Mouse (Mus musculus): Measurements from ENCODE around the gene Saal1. TPM values are rescaled to one million over a fixed set of nuclear protein-coding genes. Genes with fewer than 3 reads are reported as not detected.
A peak's percentile ranks its signal among the peaks of the same experiment; 100 is the strongest.
"Not testable (repeated sequence)": the region's sequence is repeated elsewhere in the genome, so short reads cannot be mapped to it uniquely, and the experiment has no call there.

Gene Saal1
- polyA plus RNA-seq, 1 experiment from 2014 or later = 32.7 TPM

DNA sequence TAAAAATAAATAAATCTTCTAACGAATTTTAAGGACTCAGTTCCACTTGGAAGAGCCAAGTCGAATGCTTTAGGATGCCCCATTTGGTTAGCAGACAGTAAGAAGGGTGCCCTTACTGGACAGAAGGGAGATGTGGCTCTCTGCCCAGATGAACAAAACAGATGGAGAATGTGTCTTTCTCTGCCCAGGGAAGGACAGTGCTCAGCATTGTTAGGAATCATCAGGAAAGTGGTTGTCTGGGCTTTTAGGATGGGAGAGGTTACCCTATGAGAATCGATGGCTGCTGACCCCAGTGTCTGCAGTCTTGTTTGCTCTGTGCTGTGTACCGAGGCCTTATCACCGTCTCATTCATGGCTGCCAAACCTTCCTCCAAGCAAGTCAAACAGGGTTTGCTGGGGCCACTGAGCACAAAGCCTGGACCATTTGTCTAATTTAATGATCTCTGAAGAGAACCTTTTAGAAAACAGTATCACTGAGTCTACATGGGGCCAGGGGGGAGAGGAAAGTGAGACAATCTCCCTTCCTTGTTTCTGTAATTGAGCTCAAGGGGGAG lies 33.6 kb downstream of the Saal1 start:
- no peaks in the 10 kb centered on the region for H3K9me3 ChIP-seq (ENCODE audit: control insufficient read depth, low read length)
- H3K36me3 ChIP-seq (ENCODE audit: control insufficient read depth, insufficient read depth, low read length) = no peaks in the 10 kb centered on the region
- WGBS = 62% methylated on average over 5 of the region's 5 CpGs
- H3K27ac ChIP-seq (ENCODE audit: low read depth, low read length) = no peak overlapping the region
- no peak overlapping the region for H3K4me3 ChIP-seq (ENCODE audit: low read depth, low read length)
- H3K4me1 ChIP-seq (replicated peaks; ENCODE audit: control insufficient read depth, insufficient read depth, low read length) = no peaks in the 10 kb centered on the region
- H3K9ac ChIP-seq (ENCODE audit: low read depth, low read length) = no peak overlapping the region
- H3K27me3 ChIP-seq (replicated peaks; ENCODE audit: control insufficient read depth, insufficient read depth, low read length) = no peaks in the 10 kb centered on the region; the same call in 1 of the 2 replicates
- ATAC-seq (replicated peaks; ENCODE audit: low FRiP score) (no peak), DNase-seq (ENCODE audit: low spot score) (no peak)
- H3K4me2 ChIP-seq = no peak overlapping the region

DNA sequence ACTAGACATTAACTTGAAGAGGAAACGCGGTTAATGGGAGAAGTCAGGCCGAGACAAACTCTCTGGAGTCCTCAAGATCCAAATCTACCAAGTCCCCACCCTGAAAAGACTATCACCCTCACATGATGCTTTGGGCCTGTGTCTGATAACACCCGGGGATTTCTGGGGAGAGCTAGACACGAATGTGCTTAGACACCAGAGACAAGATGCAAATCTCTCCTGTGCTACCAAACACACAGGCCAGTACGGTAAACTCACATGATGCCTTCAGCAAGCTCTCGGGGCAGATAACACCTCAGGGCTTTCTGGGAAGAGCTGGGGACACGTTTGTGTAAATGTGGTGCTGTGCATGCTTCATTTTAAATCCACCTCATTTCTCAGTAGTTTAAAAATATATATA lies 34.6 kb downstream of the Saal1 start:
- ATAC-seq (replicated peaks; ENCODE audit: low FRiP score) = no peak
- no peaks in the 10 kb centered on the region for H3K9me3 ChIP-seq (ENCODE audit: control insufficient read depth, low read length)
- DNase-seq (ENCODE audit: low spot score) = no peak
- no peaks in the 10 kb centered on the region; the same call in 1 of the 2 replicates for H3K27me3 ChIP-seq (replicated peaks; ENCODE audit: control insufficient read depth, insufficient read depth, low read length)
- no peak overlapping the region for H3K4me3 ChIP-seq (ENCODE audit: low read depth, low read length)
- no peak overlapping the region for H3K9ac ChIP-seq (ENCODE audit: low read depth, low read length)
- H3K36me3 ChIP-seq (ENCODE audit: control insufficient read depth, insufficient read depth, low read length) = no peaks in the 10 kb centered on the region
- 56% methylated on average over 8 of the region's 8 CpGs for WGBS
- H3K4me2 ChIP-seq = no peak overlapping the region
- no peak overlapping the region for H3K27ac ChIP-seq (ENCODE audit: low read depth, low read length)
- H3K4me1 ChIP-seq (replicated peaks; ENCODE audit: control insufficient read depth, insufficient read depth, low read length) = no peaks in the 10 kb centered on the region

DNA sequence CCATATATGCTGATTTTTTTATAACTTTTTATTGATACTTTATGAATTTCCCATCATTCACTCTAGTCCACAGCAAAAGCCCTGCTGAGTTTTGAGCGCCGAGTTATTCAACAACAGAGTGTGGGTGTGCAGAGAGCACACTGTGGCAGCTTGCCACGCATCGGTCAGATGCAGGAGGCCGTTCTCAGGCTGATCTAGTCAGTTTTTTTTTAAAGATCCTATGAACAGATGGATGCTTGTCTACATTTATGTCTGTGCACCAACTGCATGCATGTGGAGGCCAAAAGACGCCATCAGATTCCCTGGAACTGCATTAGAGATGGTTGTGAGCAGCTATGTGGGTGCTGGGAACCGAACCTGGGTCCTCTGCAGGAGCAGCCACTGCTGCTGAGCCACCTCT lies 35.4 kb downstream of the Saal1 start:
- 90% methylated on average over 7 of the region's 7 CpGs for WGBS
- no peak overlapping the region for H3K4me3 ChIP-seq (ENCODE audit: low read depth, low read length)
- H3K27ac ChIP-seq (ENCODE audit: low read depth, low read length) = no peak overlapping the region

DNA sequence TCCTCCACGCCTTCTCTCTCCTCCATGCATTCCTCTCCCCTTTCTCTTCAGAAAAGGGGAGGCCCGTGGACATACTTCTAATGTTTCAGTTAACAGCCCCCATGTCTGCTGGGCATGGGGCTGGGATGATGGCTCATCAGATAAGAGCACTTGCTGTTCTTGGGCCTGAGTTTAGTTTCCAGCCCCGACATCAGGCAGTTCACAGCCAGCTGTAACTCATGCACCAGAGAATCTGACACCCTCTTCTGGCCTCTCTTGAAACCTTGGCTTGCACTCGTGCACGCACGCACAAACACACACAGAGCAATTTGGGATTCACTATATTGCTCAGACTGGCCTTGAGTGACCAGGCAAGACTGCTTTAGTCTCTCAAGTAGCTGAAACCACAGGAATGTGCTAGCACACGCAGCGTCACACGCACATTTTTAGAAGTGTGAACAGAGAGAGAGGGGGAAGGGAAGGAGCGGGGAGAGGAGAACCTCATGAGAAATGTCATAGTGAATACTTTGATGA lies 38.3 kb downstream of the Saal1 start, which contains the start of gene Tph1:
TSS of gene Tph1 (minus strand) at position 378 of the 513 bp plus-strand sequence.
- Histone ChIP-seq H3K27me3 (replicated peaks; ENCODE audit: control insufficient read depth, insufficient read depth, low read length) (peaks cover 9% of the 10 kb centered on the region), H3K4me1 (replicated peaks; ENCODE audit: control insufficient read depth, insufficient read depth, low read length) (no peaks in the 10 kb centered on the region; the same call in 1 of the 2 replicates), H3K27ac (ENCODE audit: low read depth, low read length) (no peak within 1 kb of the TSS), H3K9ac (ENCODE audit: low read depth, low read length) (no peak within 1 kb of the TSS), H3K9me3 (ENCODE audit: control insufficient read depth, low read length) (no peaks in the 10 kb centered on the region), H3K36me3 (ENCODE audit: control insufficient read depth, insufficient read depth, low read length) (no peaks in the 10 kb centered on the region), H3K4me3 (ENCODE audit: low read depth, low read length) (no peak within 1 kb of the TSS), H3K4me2 (no peak within 1 kb of the TSS)
- DNase-seq (ENCODE audit: low spot score) (no peak), ATAC-seq (replicated peaks; ENCODE audit: low FRiP score) (no peak)
- 47% methylated on average over 10 of the region's 10 CpGs for WGBS

More for the DNA sequence above, 35.4 kb downstream of the Saal1 start:
- no peak for ATAC-seq (replicated peaks; ENCODE audit: low FRiP score)
- H3K27me3 ChIP-seq (replicated peaks; ENCODE audit: control insufficient read depth, insufficient read depth, low read length) = no peaks in the 10 kb centered on the region; the same call in 1 of the 2 replicates
- no peak overlapping the region for H3K9ac ChIP-seq (ENCODE audit: low read depth, low read length)
- no peak for DNase-seq (ENCODE audit: low spot score)
- H3K36me3 ChIP-seq (ENCODE audit: control insufficient read depth, insufficient read depth, low read length) = no peaks in the 10 kb centered on the region
- H3K9me3 ChIP-seq (ENCODE audit: control insufficient read depth, low read length) = no peaks in the 10 kb centered on the region
- H3K4me1 ChIP-seq (replicated peaks; ENCODE audit: control insufficient read depth, insufficient read depth, low read length) = no peaks in the 10 kb centered on the region
- H3K4me2 ChIP-seq = no peak overlapping the region

DNA sequence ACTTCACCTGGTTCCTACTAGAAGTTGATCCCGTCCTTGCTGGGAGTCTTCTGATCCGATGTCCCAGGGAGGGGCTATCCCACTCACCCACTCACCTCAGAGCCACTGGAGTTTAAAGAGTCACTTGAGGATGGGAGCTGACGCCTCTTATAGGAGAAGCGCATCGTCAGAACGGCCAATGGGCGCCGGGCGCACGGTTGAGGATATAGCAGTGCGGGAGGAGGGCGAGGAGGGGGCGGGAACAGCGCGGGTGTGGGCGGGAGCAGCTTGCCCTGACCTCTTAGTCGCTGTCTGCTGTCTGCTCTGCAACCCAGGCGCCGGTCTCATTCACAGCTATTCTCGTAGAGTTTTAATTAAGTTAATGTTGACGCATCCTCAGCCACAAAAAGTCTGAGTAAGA lies 43.2 kb downstream of the Saal1 start:
- no peaks in the 10 kb centered on the region for H3K9me3 ChIP-seq (ENCODE audit: control insufficient read depth, low read length)
- H3K36me3 ChIP-seq (ENCODE audit: control insufficient read depth, insufficient read depth, low read length) = no peaks in the 10 kb centered on the region
- ATAC-seq (replicated peaks; ENCODE audit: low FRiP score) (peak; percentile 51; the same call in 1 of the 2 replicates), DNase-seq (ENCODE audit: low spot score) (peak; percentile 43)
- H3K27ac ChIP-seq (ENCODE audit: low read depth, low read length) = no peak overlapping the region
- no peak overlapping the region for H3K9ac ChIP-seq (ENCODE audit: low read depth, low read length)
- H3K4me1 ChIP-seq (replicated peaks; ENCODE audit: control insufficient read depth, insufficient read depth, low read length) = no peaks in the 10 kb centered on the region; the same call in 1 of the 2 replicates
- peak overlapping the region; percentile 28 for H3K4me2 ChIP-seq
- H3K4me3 ChIP-seq (ENCODE audit: low read depth, low read length) = no peak overlapping the region
- WGBS = 3% methylated on average over 21 of the region's 21 CpGs
- peaks cover 26% of the 10 kb centered on the region for H3K27me3 ChIP-seq (replicated peaks; ENCODE audit: control insufficient read depth, insufficient read depth, low read length)

DNA sequence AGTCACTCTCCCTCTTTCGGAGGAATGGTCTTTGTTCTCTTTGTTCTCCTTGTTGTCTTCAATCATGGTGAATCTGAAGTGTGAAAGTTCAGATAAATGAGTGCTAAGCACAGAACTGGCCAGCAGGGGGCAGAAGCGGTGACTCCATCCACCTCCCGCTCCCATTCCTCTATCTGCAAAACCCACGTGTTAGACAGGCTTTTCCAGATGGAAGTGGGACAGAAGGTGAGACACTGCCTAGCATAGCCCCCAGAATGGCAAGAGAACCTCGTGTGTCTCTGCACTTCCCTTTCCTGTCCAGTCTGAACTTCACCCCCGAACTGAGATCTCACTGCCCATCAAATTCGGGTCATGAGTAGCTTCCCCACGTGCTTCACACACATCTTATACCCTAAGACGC lies 45.2 kb downstream of the Saal1 start:
- Histone ChIP-seq H3K9me3 (ENCODE audit: control insufficient read depth, low read length) (no peaks in the 10 kb centered on the region), H3K4me3 (ENCODE audit: low read depth, low read length) (no peak overlapping the region), H3K4me1 (replicated peaks; ENCODE audit: control insufficient read depth, insufficient read depth, low read length) (no peaks in the 10 kb centered on the region; the same call in 1 of the 2 replicates), H3K36me3 (ENCODE audit: control insufficient read depth, insufficient read depth, low read length) (no peaks in the 10 kb centered on the region), H3K27ac (ENCODE audit: low read depth, low read length) (no peak overlapping the region), H3K4me2 (no peak overlapping the region), H3K9ac (ENCODE audit: low read depth, low read length) (no peak overlapping the region), H3K27me3 (replicated peaks; ENCODE audit: control insufficient read depth, insufficient read depth, low read length) (peaks cover 26% of the 10 kb centered on the region)
- WGBS = 34% methylated on average over 9 of the region's 9 CpGs
- DNase-seq (ENCODE audit: low spot score) (peak; percentile 41), ATAC-seq (replicated peaks; ENCODE audit: low FRiP score) (no peak)

DNA sequence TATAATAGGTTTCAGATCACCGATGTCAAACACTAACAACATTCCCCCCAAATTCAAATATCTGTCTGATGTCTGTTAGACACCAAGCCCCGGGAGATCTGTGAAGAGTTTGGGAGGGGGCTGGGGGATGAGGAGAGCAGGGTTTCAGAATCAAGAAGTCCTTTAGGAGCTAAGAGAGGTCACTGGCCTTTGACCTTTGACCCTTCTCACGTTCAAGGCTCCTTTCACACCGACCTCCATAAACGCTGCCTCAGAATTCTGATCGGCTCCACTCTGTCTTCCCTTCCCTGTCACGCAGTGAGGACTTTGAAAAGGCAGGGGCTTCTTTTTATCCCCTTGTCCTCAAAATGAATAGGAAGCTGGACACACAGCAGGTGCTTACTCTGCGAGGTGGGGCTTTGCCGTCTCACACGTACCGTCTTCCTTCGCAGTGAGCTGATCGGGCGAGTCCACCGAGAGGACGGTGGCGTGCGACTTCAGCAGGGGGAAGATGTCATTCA lies 48.8 kb downstream of the Saal1 start:
- H3K4me3 ChIP-seq (ENCODE audit: low read depth, low read length) = no peak overlapping the region
- no peak for ATAC-seq (replicated peaks; ENCODE audit: low FRiP score)
- 68% methylated on average over 18 of the region's 18 CpGs for whole genome bisulfite sequencing

DNA sequence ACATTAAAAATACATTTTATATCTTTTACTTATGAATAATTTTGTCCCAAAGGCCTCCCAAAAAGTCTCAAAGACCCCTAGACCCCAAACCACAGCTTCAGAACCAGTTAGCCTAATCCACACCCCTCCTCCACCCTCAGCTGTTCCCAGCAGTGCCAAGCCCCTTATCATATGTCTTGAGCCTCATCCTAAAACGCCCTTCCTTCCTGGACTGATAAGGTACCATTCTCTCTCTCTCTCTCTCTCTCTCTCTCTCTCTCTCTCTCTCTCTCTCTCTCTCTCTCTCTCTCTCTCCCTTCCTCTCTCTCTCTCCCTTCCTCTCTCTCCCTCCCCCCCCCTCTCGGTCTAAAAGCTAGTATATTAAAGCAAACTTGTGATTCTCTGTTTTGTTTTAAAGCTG lies 58.2 kb downstream of the Saal1 start:
- Histone ChIP-seq H3K4me3 (ENCODE audit: low read depth, low read length) (no peak overlapping the region), H3K4me2 (no peak overlapping the region), H3K9ac (ENCODE audit: low read depth, low read length) (no peak overlapping the region), H3K27me3 (replicated peaks; ENCODE audit: control insufficient read depth, insufficient read depth, low read length) (no peaks in the 10 kb centered on the region; the same call in 1 of the 2 replicates), H3K9me3 (ENCODE audit: control insufficient read depth, low read length) (no peaks in the 10 kb centered on the region), H3K27ac (ENCODE audit: low read depth, low read length) (no peak overlapping the region), H3K36me3 (ENCODE audit: control insufficient read depth, insufficient read depth, low read length) (no peaks in the 10 kb centered on the region), H3K4me1 (replicated peaks; ENCODE audit: control insufficient read depth, insufficient read depth, low read length) (no peaks in the 10 kb centered on the region)
- DNase-seq (ENCODE audit: low spot score) = no peak
- WGBS = 43% methylated on average over 2 of the region's 2 CpGs
- no peak for ATAC-seq (replicated peaks; ENCODE audit: low FRiP score)

More for the DNA sequence above, 48.8 kb downstream of the Saal1 start:
- no peak for DNase-seq (ENCODE audit: low spot score)
- no peaks in the 10 kb centered on the region for H3K36me3 ChIP-seq (ENCODE audit: control insufficient read depth, insufficient read depth, low read length)
- no peak overlapping the region for H3K4me2 ChIP-seq
- no peak overlapping the region for H3K9ac ChIP-seq (ENCODE audit: low read depth, low read length)
- H3K4me1 ChIP-seq (replicated peaks; ENCODE audit: control insufficient read depth, insufficient read depth, low read length) = no peaks in the 10 kb centered on the region
- no peak overlapping the region for H3K27ac ChIP-seq (ENCODE audit: low read depth, low read length)
- no peaks in the 10 kb centered on the region for H3K9me3 ChIP-seq (ENCODE audit: control insufficient read depth, low read length)
- H3K27me3 ChIP-seq (replicated peaks; ENCODE audit: control insufficient read depth, insufficient read depth, low read length) = peaks cover 11% of the 10 kb centered on the region

DNA sequence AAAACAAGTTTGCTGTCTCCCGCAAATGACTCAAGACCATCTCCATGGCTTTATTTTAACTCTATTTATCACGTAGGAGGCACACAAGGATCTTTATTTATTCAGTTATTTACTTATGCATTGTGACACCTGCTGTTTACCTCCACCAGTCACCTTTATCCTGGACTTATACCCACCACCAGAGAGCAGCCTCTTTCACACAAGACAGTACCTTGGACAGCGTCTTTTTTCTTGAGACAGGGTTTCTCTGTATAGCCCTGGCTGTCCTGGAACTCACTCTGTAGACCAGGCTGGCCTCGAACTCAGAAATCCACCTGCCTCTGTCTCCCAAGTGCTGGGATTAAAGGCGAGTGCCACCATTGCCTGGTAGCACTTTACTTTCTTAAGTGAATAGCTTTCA lies 60.2 kb downstream of the Saal1 start:
- ATAC-seq (replicated peaks; ENCODE audit: low FRiP score); H3K4me2 ChIP-seq; H3K36me3 ChIP-seq (ENCODE audit: control insufficient read depth, insufficient read depth, low read length); H3K27ac ChIP-seq (ENCODE audit: low read depth, low read length); H3K9me3 ChIP-seq (ENCODE audit: control insufficient read depth, low read length); H3K4me1 ChIP-seq (replicated peaks; ENCODE audit: control insufficient read depth, insufficient read depth, low read length); H3K4me3 ChIP-seq (ENCODE audit: low read depth, low read length); H3K27me3 ChIP-seq (replicated peaks; ENCODE audit: control insufficient read depth, insufficient read depth, low read length); DNase-seq (ENCODE audit: low spot score); H3K9ac ChIP-seq (ENCODE audit: low read depth, low read length): not testable (repeated sequence)
- WGBS = 46% methylated on average over 5 of the region's 5 CpGs

Measured in liver, embryonic 11.5 days (tissue).